Comparison of ENCODE assay signal across 8 mouse cellular contexts in genomic region chr11:116671112-116671844, GRCm38 (mm10). TPM values are rescaled to one million over a fixed set of nuclear protein-coding genes. Genes with fewer than 3 reads are reported as not detected.
DNase-seq lines count a peak whose midpoint lies in the region; ATAC-seq and TF ChIP-seq lines count a peak whose summit lies in the region.

No protein-coding gene starts in this region.

- no peak overlapping the region for H3K27ac ChIP-seq in cortical plate, adult 2 months (ENCODE audit: insufficient read depth, low read length)

- peak; percentile 56 for TF ChIP-seq CTCF in cortical plate, adult 2 months (IDR thresholded peaks at IDR 0.05; ENCODE audit: extremely low read depth, insufficient read depth, low read length)

- H3K4me1 ChIP-seq in cortical plate, adult 2 months (ENCODE audit: control insufficient read depth, insufficient read depth, low read length): no peaks in the 10 kb centered on the region; the same call in 1 of the 2 replicates

- TF ChIP-seq POLR2A in cortical plate, adult 2 months (IDR thresholded peaks at IDR 0.05; ENCODE audit: extremely low read depth, insufficient read depth, low read length): peak; percentile 95

- DNase-seq in gastrocnemius, adult 8-10 months (ENCODE audit: low spot score in 2 of 2): peak; percentile 97 to 98
- peak; percentile 100 for DNase-seq in induced T-regulatory cell, adult 2 months (ENCODE audit: low read depth)
- peak; percentile 90 to 99 for DNase-seq in left cerebral cortex, adult 9 months (ENCODE audit: low spot score in 2 of 2)
- peak; percentile 99 for DNase-seq in right cerebral cortex, postnatal 14 days
- peak; percentile 97 for DNase-seq in urinary bladder, postnatal 36 days (ENCODE audit: low spot score in 2 of 2)

- ATAC-seq in activated CD4-positive, CD25-positive, alpha-beta regulatory T cell, adult 4 months: peak; percentile 84
- ATAC-seq in megakaryocyte progenitor cell, adult 5-6 weeks (replicated peaks; ENCODE audit: poor library complexity): peak; percentile 89

- H3K4me3 ChIP-seq in cortical plate, adult 2 months (ENCODE audit: insufficient read depth, low read length): peak overlapping the region; percentile 91

RNA-seq across cellular contexts. Expression of gene Cygb, which starts 17.2 kb away (rescaled TPM):
- polyA plus RNA-seq in activated CD4-positive, CD25-positive, alpha-beta regulatory T cell, adult 4 months (2017; shearing (Covaris generic)): not detected
- polyA plus RNA-seq in cortical plate, adult 2 months (2012; rRNA removed): 49.6 and 49.8 TPM in 2 replicates
- total RNA-seq in gastrocnemius, adult 8-10 months (2022): 10 to 100 TPM in 2 of 4 experiments, 1 to 10 TPM in 2; 6.4 to 14.4 (median 10.1) TPM
- not detected in 2 replicates for total RNA-seq in megakaryocyte progenitor cell, adult 5-6 weeks (2015)
- total RNA-seq in megakaryocyte progenitor cell, adult 5-6 weeks (2017): not detected in 2 replicates

RNA-seq across cellular contexts. Expression of gene Prcd, which starts 17.9 kb away (rescaled TPM):
- polyA plus RNA-seq in activated CD4-positive, CD25-positive, alpha-beta regulatory T cell, adult 4 months (2017; shearing (Covaris generic)): not detected
- polyA plus RNA-seq in cortical plate, adult 2 months (2012; rRNA removed): 8.2 and 8.4 TPM in 2 replicates
- total RNA-seq in gastrocnemius, adult 8-10 months (2022): under 1 TPM in 2 of 4 experiments, not detected in 2; 0.29 to 0.51 TPM
- total RNA-seq in megakaryocyte progenitor cell, adult 5-6 weeks (2015): 0.47 TPM in 1 of 2 replicates, not detected in the other
- total RNA-seq in megakaryocyte progenitor cell, adult 5-6 weeks (2017): 0.17 TPM in 1 of 2 replicates, not detected in the other

RNA-seq across cellular contexts. Expression of gene Rhbdf2, which starts 44.5 kb away (rescaled TPM):
- 1 to 10 TPM; 4.9 to 5.0 TPM for polyA plus RNA-seq in activated CD4-positive, CD25-positive, alpha-beta regulatory T cell, adult 4 months (2017; shearing (Covaris generic))
- 1.8 and 2.1 TPM in 2 replicates for polyA plus RNA-seq in cortical plate, adult 2 months (2012; rRNA removed)
- total RNA-seq in gastrocnemius, adult 8-10 months (2022): 10 to 100 TPM; 10.6 to 19.9 (median 11.2) TPM
- total RNA-seq in megakaryocyte progenitor cell, adult 5-6 weeks (2015): 3.7 and 4.9 TPM in 2 replicates
- total RNA-seq in megakaryocyte progenitor cell, adult 5-6 weeks (2017): 2.7 and 3.5 TPM in 2 replicates

Comparison
In these comparisons a context has a peak if more than half of its experiments do, and no peak if none do; other contexts are left out.
1. RNA of gene Cygb, which starts 17.2 kb away (total RNA-seq): 6.4 to 14.4 TPM in gastrocnemius, adult 8-10 months; not detected in megakaryocyte progenitor cell, adult 5-6 weeks; every median in the first group is over 4 times any median in the second.
2. Peak in every context shown above with its lines, with median percentiles within 50 percentile points of each other: DNase-seq.